Mouse (Mus musculus) midbrain, postnatal 0 days (tissue): ENCODE data around the gene Dusp14. TPM values are rescaled to one million over a fixed set of nuclear protein-coding genes. Genes with fewer than 3 reads are reported as not detected.

Experiments used
- ATAC-seq: fragments of 200-750 bp; cut with Nextera tagmentation; 2 replicates; pipeline ENCODE4 v1.8.0; 2017; ENCODE audit warnings: moderate number of reproducible peaks, mild to moderate bottlenecking, moderate TSS enrichment, moderate library complexity; ENCODE audit not compliant: low FRiP score
- DNase-seq: peaks from one replicate; pipeline ENCODE4 v3.0.0-alpha.2; 2015; ENCODE audit warnings: low spot score
- H3K27ac ChIP-seq: fragments of 300-500 bp; sonication (generic); 2 replicates; pipeline ENCODE4 v1.5.1; 2014; ENCODE audit warnings: low read depth, mild to moderate bottlenecking, low read length, mixed read lengths
- H3K27me3 ChIP-seq: fragments of 300-500 bp; sonication (generic); 2 replicates; pipeline ENCODE4 v1.6.1; 2014; ENCODE audit warnings: low read length, control low read depth, mixed read lengths; ENCODE audit not compliant: insufficient read depth
- H3K36me3 ChIP-seq: fragments of 300-500 bp; sonication (generic); 2 replicates; pipeline ENCODE4 v1.6.1; 2014; ENCODE audit warnings: low read length, control low read depth, mixed read lengths; ENCODE audit not compliant: insufficient read depth
- H3K4me1 ChIP-seq: fragments of 300-500 bp; sonication (generic); 2 replicates; pipeline ENCODE4 v1.6.1; 2014; ENCODE audit warnings: mild to moderate bottlenecking, control low read depth, antibody characterized with exemption, low read length, mixed read lengths; ENCODE audit not compliant: insufficient read depth
- H3K4me2 ChIP-seq: fragments of 300-500 bp; sonication (generic); 2 replicates; pipeline ENCODE4 v1.6.1; 2014; ENCODE audit warnings: low read depth, mild to moderate bottlenecking, low read length, mixed read lengths; ENCODE audit not compliant: poor library complexity, severe bottlenecking
- H3K4me3 ChIP-seq: fragments of 300-500 bp; sonication (generic); 2 replicates; pipeline ENCODE4 v1.5.1; 2014; ENCODE audit warnings: low read depth, mild to moderate bottlenecking, low read length, moderate library complexity
- H3K9ac ChIP-seq: fragments of 300-500 bp; sonication (generic); replicated peaks from 2 replicates; pipeline ENCODE4 v1.6.1; 2014; ENCODE audit warnings: mild to moderate bottlenecking, low read length, moderate library complexity, mixed read lengths; ENCODE audit not compliant: poor library complexity, severe bottlenecking
- H3K9me3 ChIP-seq: fragments of 300-500 bp; sonication (generic); 2 replicates; pipeline ENCODE4 v1.6.1; 2016; ENCODE audit warnings: low read length, control low read depth
- CTCF ChIP-seq: IDR thresholded peaks from 2 replicates; pipeline ENCODE4 v1.5.1; 2016; ENCODE audit warnings: antibody characterized with exemption, mild to moderate bottlenecking
- WGBS: fragments of 180-500 bp; shearing (Covaris S2); extraction: QIAGEN DNeasy Blood & Tissue Kit; methylation state at CpG from one replicate; pipeline ENCODE4 v1.1.7; 2014; 5-methylcytosine and 5-hydroxymethylcytosine counted together
- polyA plus RNA-seq: library from polyadenylated mRNA; unstranded; fragments of >200 nt; fragmentation: Nextera tagmentation; extraction: Ambion mirVana; gene quantifications from 2 replicates; pipeline ENCODE4 v1.2.1, GENCODE M21; 2015
- total RNA-seq: library from RNA; depleted of rRNA; stranded (reverse); fragments of >200 nt; gene quantifications from 2 replicates; pipeline ENCODE4 v1.2.3, GENCODE M21; 2014

Dusp14 gene
- total and polyA plus RNA-seq, 2 experiments from 2014 or later = 8.9 to 18.1 TPM

GRCm38 (mm10) chr11:84063631-84064209 lies 5.3 kb downstream of the Dusp14 start:
- DNase-seq = no peak
- no peak for ATAC-seq
- Histone ChIP-seq H3K36me3 (no peaks in the 10 kb centered on the region), H3K4me1 (no peaks in the 10 kb centered on the region), H3K27ac (no peak overlapping the region), H3K27me3 (peaks cover 6% of the 10 kb centered on the region; the same call in 1 of the 2 replicates), H3K4me2 (no peak overlapping the region), H3K9ac (no peak overlapping the region), H3K9me3 (no peaks in the 10 kb centered on the region), H3K4me3 (no peak overlapping the region)
- WGBS = 90% methylated on average over 3 of the region's 3 CpGs
- no peak for TF ChIP-seq CTCF

GRCm38 (mm10) chr11:84062805-84063204 lies 6.3 kb downstream of the Dusp14 start:
- no peak for TF ChIP-seq CTCF
- H3K27me3 ChIP-seq = peaks cover 3% of the 10 kb centered on the region; the same call in 1 of the 2 replicates
- no peak overlapping the region for H3K4me2 ChIP-seq
- no peak for ATAC-seq
- no peak overlapping the region for H3K4me3 ChIP-seq
- H3K36me3 ChIP-seq = no peaks in the 10 kb centered on the region
- H3K9me3 ChIP-seq = no peaks in the 10 kb centered on the region
- H3K27ac ChIP-seq = no peak overlapping the region
- WGBS = 57% methylated on average over 2 of the region's 2 CpGs
- H3K4me1 ChIP-seq = no peaks in the 10 kb centered on the region
- no peak overlapping the region for H3K9ac ChIP-seq
- DNase-seq = no peak

- WGBS = 95% methylated on average over 2 of the region's 2 CpGs
- TF ChIP-seq CTCF = no peak
- Histone ChIP-seq H3K27ac (no peak overlapping the region), H3K4me3 (no peak overlapping the region), H3K4me2 (no peak overlapping the region), H3K36me3 (no peaks in the 10 kb centered on the region), H3K9me3 (no peaks in the 10 kb centered on the region), H3K9ac (no peak overlapping the region), H3K27me3 (no peaks in the 10 kb centered on the region), H3K4me1 (no peaks in the 10 kb centered on the region)
- DNase-seq = no peak
- ATAC-seq = no peak
These were observed 7.2 kb downstream of the Dusp14 start for GRCm38 (mm10) chr11:84061881-84062280.

GRCm38 (mm10) chr11:84060635-84061034 lies 8.4 kb downstream of the Dusp14 start:
- ATAC-seq (no peak), DNase-seq (no peak)
- no peaks in the 10 kb centered on the region for H3K4me1 ChIP-seq
- no peak for TF ChIP-seq CTCF
- H3K4me2 ChIP-seq = no peak overlapping the region
- H3K36me3 ChIP-seq = no peaks in the 10 kb centered on the region
- no peaks in the 10 kb centered on the region for H3K9me3 ChIP-seq
- no peak overlapping the region for H3K4me3 ChIP-seq
- H3K27ac ChIP-seq = no peak overlapping the region
- H3K27me3 ChIP-seq = no peaks in the 10 kb centered on the region
- H3K9ac ChIP-seq = no peak overlapping the region
- 86% methylated on average over 6 of the region's 6 CpGs for WGBS

GRCm38 (mm10) chr11:84059784-84060183 lies 9.3 kb downstream of the Dusp14 start:
- no peak for DNase-seq
- TF ChIP-seq CTCF = no peak
- H3K36me3 ChIP-seq = no peaks in the 10 kb centered on the region
- no peak overlapping the region for H3K4me2 ChIP-seq
- no peaks in the 10 kb centered on the region for H3K27me3 ChIP-seq
- H3K27ac ChIP-seq = no peak overlapping the region
- no peak for ATAC-seq
- WGBS = 91% methylated on average over 2 of the region's 2 CpGs
- no peaks in the 10 kb centered on the region for H3K4me1 ChIP-seq
- H3K9me3 ChIP-seq = no peaks in the 10 kb centered on the region
- no peak overlapping the region for H3K4me3 ChIP-seq
- no peak overlapping the region for H3K9ac ChIP-seq

GRCm38 (mm10) chr11:84057418-84057817 lies 11.6 kb downstream of the Dusp14 start:
- Histone ChIP-seq H3K27ac (no peak overlapping the region), H3K4me1 (no peaks in the 10 kb centered on the region), H3K36me3 (no peaks in the 10 kb centered on the region), H3K9me3 (no peaks in the 10 kb centered on the region), H3K9ac (no peak overlapping the region), H3K27me3 (no peaks in the 10 kb centered on the region), H3K4me2 (no peak overlapping the region), H3K4me3 (no peak overlapping the region)
- no peak for DNase-seq
- WGBS = 98% methylated on average over 2 of the region's 2 CpGs
- TF ChIP-seq CTCF = no peak
- ATAC-seq = no peak
